Mouse (Mus musculus) hindbrain, embryonic 12.5 days (tissue): Measurements from ENCODE around the gene Nub1. TPM values are rescaled to one million over a fixed set of nuclear protein-coding genes. Genes with fewer than 3 reads are reported as not detected.
"Not testable (repeated sequence)": the region's sequence is repeated elsewhere in the genome, so short reads cannot be mapped to it uniquely, and the experiment has no call there.

Experiments
- ATAC-seq: fragments of 200-750 bp; cut with Nextera tagmentation; 2 replicates; pipeline ENCODE4 v1.8.0; 2017; ENCODE audit warnings: moderate TSS enrichment; ENCODE audit not compliant: low FRiP score
- H3K27ac ChIP-seq: fragments of 300-500 bp; sonication (generic); 2 replicates; pipeline ENCODE4 v1.5.1; 2016; ENCODE audit warnings: mild to moderate bottlenecking
- H3K27me3 ChIP-seq: fragments of 300-500 bp; sonication (generic); 2 replicates; pipeline ENCODE4 v1.6.1; 2016; ENCODE audit warnings: mild to moderate bottlenecking
- H3K36me3 ChIP-seq: fragments of 300-500 bp; sonication (generic); 2 replicates; pipeline ENCODE4 v1.6.1; 2016; ENCODE audit warnings: mild to moderate bottlenecking
- H3K4me1 ChIP-seq: fragments of 300-500 bp; sonication (generic); 2 replicates; pipeline ENCODE4 v1.6.1; 2016
- H3K4me2 ChIP-seq: fragments of 300-500 bp; sonication (generic); replicated peaks from 2 replicates; pipeline ENCODE4 v1.6.1; 2016; ENCODE audit warnings: mild to moderate bottlenecking
- H3K4me3 ChIP-seq: fragments of 300-500 bp; sonication (generic); 2 replicates; pipeline ENCODE4 v1.5.1; 2016; ENCODE audit warnings: mild to moderate bottlenecking
- H3K9ac ChIP-seq: fragments of 300-500 bp; sonication (generic); 2 replicates; pipeline ENCODE4 v1.6.1; 2016; ENCODE audit warnings: mild to moderate bottlenecking, moderate library complexity
- H3K9me3 ChIP-seq: fragments of 300-500 bp; sonication (generic); replicated peaks from 2 replicates; pipeline ENCODE4 v1.6.1; 2016; ENCODE audit warnings: mild to moderate bottlenecking
- WGBS: fragments of 180-500 bp; shearing (Covaris S2); methylation state at CpG from one replicate; pipeline ENCODE4 v1.1.7; 2016; 5-methylcytosine and 5-hydroxymethylcytosine counted together
- polyA plus RNA-seq: library from polyadenylated mRNA; unstranded; fragments of >200 nt; fragmentation: Nextera tagmentation; extraction: Ambion mirVana; gene quantifications from 2 replicates; pipeline ENCODE4 v1.2.1, GENCODE M21; 2016

Nub1 gene
- polyA plus RNA-seq, 1 experiment from 2014 or later, result 40.3 TPM

DNA sequence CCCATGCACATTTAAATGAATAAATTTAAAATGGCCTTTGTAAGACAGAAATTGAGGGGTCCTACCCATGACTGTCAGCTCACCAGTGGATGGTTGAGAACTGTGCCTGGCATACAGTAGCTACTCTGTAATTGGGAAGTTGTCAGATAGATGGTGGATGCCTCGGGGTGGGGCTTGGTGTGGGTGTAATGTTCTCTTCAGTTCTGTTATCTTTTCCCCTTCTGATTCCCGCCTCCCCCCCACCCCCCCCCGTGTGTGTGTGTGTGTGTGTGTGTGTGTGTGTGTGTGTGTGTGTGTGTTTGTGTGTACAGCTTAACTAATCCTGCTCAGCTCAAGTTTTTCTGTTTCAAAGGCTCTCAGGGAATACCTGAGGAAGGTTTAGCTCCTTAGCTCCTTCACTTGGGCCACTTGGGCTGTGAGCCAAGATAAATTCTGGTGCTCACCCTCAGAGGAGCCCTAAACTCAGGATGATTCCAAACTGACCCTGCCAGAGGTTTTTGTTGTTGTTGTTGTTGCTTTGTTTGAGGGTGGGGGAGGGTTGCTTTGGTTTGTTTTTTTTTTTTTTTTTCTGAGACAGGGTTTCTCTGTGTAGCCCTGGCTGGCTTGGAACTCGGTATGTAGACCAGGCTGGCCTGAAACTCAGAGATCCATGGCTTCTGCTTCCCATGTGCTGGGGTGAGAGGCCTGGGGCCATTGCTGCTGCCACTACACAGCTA, 25.5 kb upstream of the Nub1 start:
- WGBS, result 75% methylated on average over 2 of the region's 4 CpGs
- H3K4me1 ChIP-seq, result no peaks in the 10 kb centered on the region
- no peaks in the 10 kb centered on the region for H3K9me3 ChIP-seq
- no peak for ATAC-seq
- H3K9ac ChIP-seq, result no peak overlapping the region
- H3K36me3 ChIP-seq, result no peaks in the 10 kb centered on the region
- no peak overlapping the region for H3K4me2 ChIP-seq
- no peak overlapping the region for H3K27ac ChIP-seq
- H3K27me3 ChIP-seq, result no peaks in the 10 kb centered on the region
- H3K4me3 ChIP-seq, result no peak overlapping the region

DNA sequence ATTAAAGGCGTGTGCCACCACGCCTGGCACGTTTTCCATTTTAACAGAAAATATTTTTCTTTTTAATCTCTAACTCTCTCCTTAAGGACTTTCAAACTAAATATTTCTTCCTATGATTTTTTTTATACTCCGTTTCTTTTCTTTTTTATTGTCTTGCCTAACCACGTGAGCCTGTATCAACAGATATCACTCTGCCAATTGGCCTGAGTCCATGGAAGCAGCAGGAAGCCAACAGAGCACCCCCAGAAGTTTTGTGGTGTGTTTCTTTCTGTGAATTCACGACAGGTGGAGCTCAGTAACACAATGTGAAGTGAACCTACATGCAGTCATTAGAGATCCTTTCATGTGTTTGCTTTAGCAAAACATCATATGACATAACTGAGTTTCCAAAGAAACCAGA, 23.9 kb upstream of the Nub1 start:
- H3K9me3 ChIP-seq, result no peaks in the 10 kb centered on the region
- no peaks in the 10 kb centered on the region for H3K4me1 ChIP-seq
- ATAC-seq, result no peak
- H3K27ac ChIP-seq, result no peak overlapping the region
- no peak overlapping the region for H3K4me2 ChIP-seq
- WGBS, result 85% methylated on average over 6 of the region's 6 CpGs
- H3K9ac ChIP-seq, result no peak overlapping the region
- no peak overlapping the region for H3K4me3 ChIP-seq
- no peaks in the 10 kb centered on the region for H3K36me3 ChIP-seq
- no peaks in the 10 kb centered on the region for H3K27me3 ChIP-seq

DNA sequence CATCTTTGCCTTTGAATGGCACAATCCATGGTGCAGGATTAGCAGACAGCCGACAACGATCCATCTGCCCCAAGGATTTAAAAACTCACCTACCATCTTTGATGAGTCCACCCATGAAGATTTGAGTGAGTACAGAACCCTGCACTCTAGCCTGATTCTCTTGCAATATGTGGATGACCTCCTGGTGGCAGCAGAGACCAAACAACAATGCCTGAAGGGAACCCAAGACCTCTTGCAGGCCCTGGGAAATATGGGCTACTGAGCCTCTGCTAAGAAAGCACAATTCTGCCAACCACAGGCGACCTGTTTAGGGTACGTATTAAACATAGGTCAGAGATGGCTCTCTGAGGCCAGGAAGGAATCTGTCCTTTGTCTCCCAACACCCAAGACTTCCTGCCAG, 11.1 kb upstream of the Nub1 start:
- Histone ChIP-seq H3K9me3 (no peaks in the 10 kb centered on the region), H3K9ac (no peak overlapping the region), H3K4me1 (no peaks in the 10 kb centered on the region), H3K27me3 (peaks cover 4% of the 10 kb centered on the region; the same call in 1 of the 2 replicates), H3K27ac (no peak overlapping the region), H3K36me3 (no peaks in the 10 kb centered on the region), H3K4me2 (no peak overlapping the region), H3K4me3 (no peak overlapping the region)
- no peak for ATAC-seq
- 36% methylated on average over 4 of the region's 4 CpGs for WGBS

DNA sequence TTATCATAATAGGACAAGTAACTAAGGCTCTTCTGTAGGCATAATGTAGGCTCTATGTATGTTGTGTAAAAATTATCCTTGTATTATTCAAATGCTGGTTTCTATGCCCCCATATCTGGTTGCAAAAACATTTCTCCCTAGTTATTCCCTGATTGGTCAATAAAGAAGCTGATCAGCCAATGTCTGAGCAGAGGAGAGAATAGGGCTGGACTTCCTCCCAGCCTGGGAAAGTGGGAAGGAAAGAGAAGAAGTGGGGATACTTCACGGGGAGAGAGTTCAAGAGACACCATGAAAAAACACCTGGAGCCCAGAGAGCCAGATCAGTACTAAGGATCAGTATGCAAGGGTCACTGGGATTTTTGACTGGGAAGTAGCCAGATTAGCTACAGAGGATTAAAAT, 3.9 kb upstream of the Nub1 start:
- 58% methylated on average over 1 of the region's 1 CpGs for WGBS
- Histone ChIP-seq H3K27ac (no peak overlapping the region), H3K27me3 (no peaks in the 10 kb centered on the region), H3K4me3 (no peak overlapping the region), H3K9me3 (no peaks in the 10 kb centered on the region), H3K9ac (no peak overlapping the region), H3K36me3 (no peaks in the 10 kb centered on the region), H3K4me1 (0 out of 2 replicates have a peak, but pooled peaks cover 3% of the 10 kb centered on the region), H3K4me2 (no peak overlapping the region)
- ATAC-seq, result no peak

DNA sequence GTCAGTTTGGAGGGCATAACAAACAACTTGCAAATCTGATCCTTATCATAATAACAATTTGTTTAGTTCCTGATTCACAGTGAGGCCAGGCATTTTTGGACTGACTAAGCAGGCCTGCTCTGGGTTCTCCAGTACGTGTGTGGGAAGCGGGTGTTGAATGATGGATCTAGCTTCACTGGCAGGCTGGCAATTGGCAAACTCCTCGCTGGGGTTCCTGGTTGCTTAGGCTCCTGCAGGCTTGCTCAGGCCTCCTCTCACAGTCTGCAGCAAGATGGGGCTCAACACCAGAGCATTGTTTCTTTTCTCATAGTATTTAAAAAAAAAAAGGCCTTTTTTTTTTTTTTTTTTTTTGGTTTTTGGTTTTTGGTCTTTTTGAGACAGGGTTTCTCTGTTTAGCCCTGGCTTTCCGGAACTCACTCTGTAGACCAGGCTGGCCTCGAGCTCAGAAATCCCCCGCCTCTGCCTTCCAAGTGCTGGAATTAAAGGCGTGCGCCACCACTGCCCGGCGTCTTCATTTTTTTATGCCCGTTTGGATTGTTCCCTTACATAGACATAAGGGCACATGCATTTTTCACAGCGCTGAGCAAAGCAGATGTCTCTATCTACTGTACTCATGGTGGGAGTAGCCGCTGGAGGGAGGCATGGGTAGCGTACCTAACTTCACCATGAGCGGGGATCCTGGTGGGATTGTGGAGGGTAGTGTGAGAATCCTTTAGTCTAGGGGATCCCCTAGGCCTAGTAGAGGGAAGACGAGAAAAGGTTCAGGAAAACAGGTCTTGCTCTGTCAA, 560 bp upstream of the Nub1 start:
- Histone ChIP-seq H3K4me1 (peaks cover 9% of the 10 kb centered on the region; the same call in 1 of the 2 replicates), H3K9ac (peak overlapping the region; percentile 58), H3K9me3 (no peaks in the 10 kb centered on the region), H3K27me3 (no peaks in the 10 kb centered on the region), H3K36me3 (peaks cover 5% of the 10 kb centered on the region; the same call in 1 of the 2 replicates), H3K4me3 (peak overlapping the region; percentile 93), H3K27ac (peak overlapping the region; percentile 94), H3K4me2 (peak overlapping the region; percentile 70)
- ATAC-seq, result peak; percentile 74
- 27% methylated on average over 16 of the region's 16 CpGs for WGBS

DNA sequence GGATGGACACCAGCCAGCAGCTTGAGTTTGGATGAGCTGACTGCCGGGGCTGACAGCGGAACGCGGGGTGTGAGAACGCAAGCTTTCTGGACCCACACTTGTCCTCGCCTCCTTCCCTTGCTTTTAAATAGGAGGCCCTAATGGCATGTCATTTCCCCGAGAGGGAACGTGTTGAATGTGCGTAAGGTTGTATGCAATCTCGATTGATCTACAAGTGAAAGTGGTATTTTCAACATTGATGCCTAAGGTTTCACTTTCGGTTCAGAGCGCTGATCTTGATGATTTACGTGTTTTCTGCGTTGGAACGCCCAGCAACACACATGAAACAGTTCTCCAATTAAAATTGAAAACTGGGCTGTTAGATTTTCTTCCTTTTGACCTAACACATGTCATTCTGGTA, 844 bp downstream of the Nub1 start:
- Histone ChIP-seq H3K9me3 (no peaks in the 10 kb centered on the region), H3K9ac (peak overlapping the region; percentile 87), H3K36me3 (peaks cover 14% of the 10 kb centered on the region), H3K27ac (peak overlapping the region; percentile 94), H3K4me2 (peak overlapping the region; percentile 70), H3K27me3 (no peaks in the 10 kb centered on the region), H3K4me3 (peak overlapping the region; percentile 93), H3K4me1 (peaks cover 9% of the 10 kb centered on the region; the same call in 1 of the 2 replicates)
- WGBS, result under 1% methylated on average over 15 of the region's 15 CpGs
- ATAC-seq, result peak; percentile 6; the same call in 1 of the 2 replicates

DNA sequence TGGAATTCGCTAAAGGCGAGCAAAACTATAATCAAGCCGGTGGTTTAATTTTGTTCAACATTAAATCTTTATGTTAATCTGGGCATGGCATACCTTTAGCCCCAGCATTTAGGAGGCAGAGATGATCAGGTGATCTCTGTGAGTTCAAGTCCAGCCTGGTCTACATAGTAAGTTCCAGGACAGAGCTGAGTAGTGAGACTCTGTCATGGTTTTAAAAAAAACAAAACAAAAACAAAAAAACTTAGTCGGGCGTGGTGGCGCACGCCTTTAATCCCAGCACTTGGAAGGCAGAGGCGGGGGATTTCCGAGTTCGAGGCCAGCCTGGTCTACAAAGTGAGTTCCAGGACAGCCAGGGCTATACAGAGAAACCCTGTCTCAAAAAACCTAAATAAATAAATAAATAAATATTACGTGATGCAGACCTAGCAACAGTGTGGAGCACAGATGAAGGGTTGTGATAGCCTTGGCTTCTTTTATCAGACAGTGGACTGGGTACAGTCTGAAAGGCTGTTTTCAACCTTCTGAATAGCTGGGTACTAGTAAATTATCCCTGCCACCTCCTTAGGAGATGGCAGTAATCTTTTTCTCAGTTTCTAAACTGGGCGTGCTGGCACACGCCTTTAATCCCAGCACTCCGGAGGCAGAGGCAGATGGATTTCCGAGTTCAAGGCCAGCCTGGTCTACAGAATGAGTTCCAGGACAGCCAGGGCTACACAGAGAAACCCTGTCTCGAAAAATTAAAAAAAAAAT, 1.5 kb downstream of the Nub1 start:
- H3K4me3 ChIP-seq, result peak overlapping the region; percentile 93
- 81% methylated on average over 16 of the region's 16 CpGs for WGBS
- peaks cover 21% of the 10 kb centered on the region for H3K36me3 ChIP-seq
- not testable (repeated sequence) for H3K4me1 ChIP-seq, H3K27ac ChIP-seq, H3K9me3 ChIP-seq, ATAC-seq, H3K27me3 ChIP-seq
- peak overlapping the region; percentile 70 for H3K4me2 ChIP-seq
- 0 out of 2 replicates have a peak overlapping the region, but pooled peaks have one; percentile 87 for H3K9ac ChIP-seq

DNA sequence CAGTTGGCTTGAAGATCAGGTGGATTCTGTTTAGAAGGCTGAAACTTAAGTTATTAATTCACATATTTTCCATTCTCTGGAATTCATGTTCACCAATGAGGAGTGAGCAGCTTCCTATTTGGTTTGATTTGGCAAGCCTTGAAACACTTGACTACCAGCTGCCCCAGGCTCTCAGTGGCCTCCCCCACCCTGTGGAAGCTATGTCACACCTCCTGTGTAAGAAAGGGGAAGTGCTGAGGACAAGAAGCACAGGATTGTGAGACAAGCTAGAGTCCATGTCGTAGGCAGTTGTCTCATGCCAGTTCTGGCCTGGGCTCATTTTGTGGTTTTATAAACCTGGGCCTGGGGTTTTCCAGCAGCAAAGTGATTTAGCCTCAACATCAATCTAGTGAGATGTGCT, 2.4 kb downstream of the Nub1 start:
- Histone ChIP-seq H3K9ac (no peak overlapping the region), H3K4me3 (no peak overlapping the region), H3K4me2 (no peak overlapping the region), H3K9me3 (no peaks in the 10 kb centered on the region), H3K27ac (no peak overlapping the region), H3K27me3 (no peaks in the 10 kb centered on the region), H3K36me3 (peaks cover 28% of the 10 kb centered on the region), H3K4me1 (peaks cover 9% of the 10 kb centered on the region; the same call in 1 of the 2 replicates)
- ATAC-seq, result no peak
- WGBS, result 94% methylated on average over 1 of the region's 1 CpGs

DNA sequence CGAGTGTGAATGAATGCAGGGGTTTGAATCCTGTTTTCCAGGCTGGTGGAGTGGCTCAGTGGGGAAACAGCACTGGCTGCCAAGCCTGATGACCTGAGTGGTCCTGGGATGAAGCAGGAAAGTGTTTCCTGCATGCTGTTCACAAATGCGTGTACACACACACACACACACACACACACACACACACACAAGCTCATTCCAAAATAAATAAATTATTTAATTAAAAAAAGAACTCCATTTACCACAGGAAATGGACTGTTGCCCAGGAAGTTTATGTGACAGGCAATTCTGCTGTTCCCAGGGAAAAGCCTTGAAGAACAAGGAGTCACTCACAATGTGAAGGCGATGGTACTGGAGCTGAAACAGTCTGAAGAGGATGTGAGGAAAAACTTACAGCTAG, 11.4 kb downstream of the Nub1 start:
- Histone ChIP-seq H3K4me1 (peaks cover 7% of the 10 kb centered on the region; the same call in 1 of the 2 replicates), H3K27me3 (no peaks in the 10 kb centered on the region), H3K36me3 (peaks cover 90% of the 10 kb centered on the region), H3K9me3 (no peaks in the 10 kb centered on the region), H3K9ac (no peak overlapping the region), H3K4me3 (no peak overlapping the region), H3K4me2 (no peak overlapping the region), H3K27ac (no peak overlapping the region)
- 92% methylated on average over 3 of the region's 3 CpGs for WGBS
- no peak for ATAC-seq

DNA sequence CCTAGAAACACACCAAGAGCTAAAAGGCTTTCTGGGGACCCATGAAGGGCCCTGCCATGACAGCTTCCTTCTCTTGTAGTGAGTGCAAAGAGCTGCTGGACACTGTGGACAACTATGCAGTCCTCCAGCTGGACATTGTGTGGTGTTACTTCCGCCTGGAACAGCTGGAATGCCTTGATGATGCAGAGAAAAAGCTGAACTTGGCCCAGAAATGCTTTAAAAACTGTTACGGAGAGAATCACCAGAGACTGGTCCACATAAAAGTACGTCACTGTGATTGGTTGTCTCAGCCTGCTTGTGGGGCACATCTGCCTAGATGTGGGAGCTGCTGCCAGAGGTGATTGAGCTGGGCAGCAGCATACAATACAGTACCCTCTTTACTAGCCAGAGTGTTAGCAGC, 15.9 kb downstream of the Nub1 start:
- no peak overlapping the region for H3K9ac ChIP-seq
- H3K4me1 ChIP-seq, result peaks cover 7% of the 10 kb centered on the region; the same call in 1 of the 2 replicates
- H3K27ac ChIP-seq, result 0 out of 2 replicates have a peak overlapping the region, but pooled peaks have one; percentile 42
- no peaks in the 10 kb centered on the region for H3K9me3 ChIP-seq
- 89% methylated on average over 3 of the region's 3 CpGs for WGBS
- peaks cover 92% of the 10 kb centered on the region for H3K36me3 ChIP-seq
- H3K4me3 ChIP-seq, result no peak overlapping the region
- H3K27me3 ChIP-seq, result no peaks in the 10 kb centered on the region
- ATAC-seq, result no peak
- no peak overlapping the region for H3K4me2 ChIP-seq

DNA sequence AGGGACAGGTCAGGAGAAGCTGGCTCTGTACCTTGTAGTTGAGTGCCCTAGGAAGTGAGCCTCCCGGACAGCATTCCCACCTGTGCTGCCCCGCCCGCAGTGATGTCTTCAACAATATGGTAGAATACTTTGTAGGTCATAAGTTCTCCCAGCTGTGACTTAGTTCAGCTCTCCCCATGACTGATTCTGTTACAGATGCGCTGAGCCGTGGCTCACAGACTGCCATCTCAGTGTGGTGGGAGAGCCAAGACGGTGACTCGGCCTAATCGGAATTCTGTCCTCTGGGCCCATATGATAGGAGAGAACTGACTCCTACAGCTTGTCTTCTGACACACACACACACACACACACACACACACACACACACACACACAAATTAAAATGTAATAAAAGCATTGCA, 19.3 kb downstream of the Nub1 start:
- Histone ChIP-seq H3K27me3 (no peaks in the 10 kb centered on the region), H3K4me3 (no peak overlapping the region), H3K9ac (no peak overlapping the region), H3K4me2 (no peak overlapping the region), H3K36me3 (peaks cover 95% of the 10 kb centered on the region), H3K27ac (no peak overlapping the region), H3K9me3 (no peaks in the 10 kb centered on the region), H3K4me1 (peaks cover 7% of the 10 kb centered on the region; the same call in 1 of the 2 replicates)
- 86% methylated on average over 8 of the region's 8 CpGs for WGBS
- no peak for ATAC-seq

DNA sequence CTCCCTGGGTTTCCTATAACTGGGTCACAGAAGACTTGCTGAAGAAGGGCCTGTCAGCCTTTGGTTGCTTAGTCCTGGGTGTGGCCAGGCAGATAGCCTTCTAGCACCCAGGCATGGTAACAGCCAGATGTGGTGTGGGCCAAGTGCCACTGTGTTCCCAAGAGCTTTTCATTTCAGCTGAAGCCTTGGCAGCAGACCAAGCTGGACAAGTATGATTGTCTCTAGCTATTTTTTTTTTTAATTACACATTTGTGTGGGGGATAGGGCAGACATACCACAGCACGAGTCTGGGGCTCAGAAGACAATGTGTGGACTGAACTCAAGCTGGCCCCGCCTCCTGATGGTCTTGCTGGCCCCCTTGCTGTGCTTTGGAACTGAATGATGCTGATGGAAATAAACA, 24.6 kb downstream of the Nub1 start:
- H3K36me3 ChIP-seq, result peaks cover 73% of the 10 kb centered on the region
- H3K4me3 ChIP-seq, result no peak overlapping the region
- H3K4me2 ChIP-seq, result no peak overlapping the region
- H3K27me3 ChIP-seq, result no peaks in the 10 kb centered on the region
- ATAC-seq, result no peak
- no peak overlapping the region for H3K9ac ChIP-seq
- no peaks in the 10 kb centered on the region for H3K9me3 ChIP-seq
- no peaks in the 10 kb centered on the region for H3K4me1 ChIP-seq
- WGBS, result 70% methylated on average over 2 of the region's 2 CpGs
- no peak overlapping the region for H3K27ac ChIP-seq
